Mouse (Mus musculus) spleen, adult 2 months (tissue): ENCODE data around the gene Sh3gl1.

Experiments
- CTCF ChIP-seq: fragments of 200-500 bp; IDR thresholded peaks from 2 replicates; pipeline ENCODE4 v1.5.1; 2011; ENCODE audit warnings: mild to moderate bottlenecking, inconsistent platforms; ENCODE audit not compliant: insufficient read depth, insufficient read length, insufficient replicate concordance; ENCODE audit errors: extremely low read depth
- POLR2A ChIP-seq: fragments of 200-500 bp; IDR thresholded peaks from 2 replicates; pipeline ENCODE4 v1.6.1; 2011; ENCODE audit warnings: low read depth, low read length, inconsistent platforms

DNA sequence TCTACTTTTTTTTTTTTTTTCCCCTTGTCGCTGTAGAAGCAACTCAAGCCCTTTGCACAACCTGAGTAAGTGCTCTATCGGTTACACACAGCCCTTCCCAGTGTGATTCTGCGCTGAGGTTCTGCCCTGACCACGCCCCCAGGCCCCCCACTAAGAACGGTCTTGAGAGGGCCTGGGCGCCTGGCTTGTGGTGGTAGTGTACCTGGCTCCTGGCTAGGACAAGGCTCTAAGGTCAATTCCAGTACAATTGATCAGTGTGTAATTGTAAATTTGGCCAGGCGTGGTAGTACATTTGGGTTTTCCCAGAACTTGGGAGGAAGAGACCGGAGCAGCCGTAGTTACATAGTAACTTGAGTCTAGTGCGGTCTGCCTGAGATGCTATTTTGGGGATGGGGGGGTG lies 29.5 kb downstream of the Sh3gl1 start:
- TF ChIP-seq CTCF (no peak), POLR2A (no peak)
